Mouse (Mus musculus) erythroblast, embryonic 14.5 days (primary cell): ENCODE measurements around the gene Bptf.

Experiments
- GATA1 ChIP-seq: IDR thresholded peaks from 2 replicates; pipeline ENCODE4 v1.6.1; 2012; ENCODE audit warnings: low read length, inconsistent platforms, mixed read lengths
- TAL1 ChIP-seq: IDR thresholded peaks from 3 replicates; pipeline ENCODE4 v1.6.1; 2012; ENCODE audit warnings: low read length, inconsistent platforms, mixed read lengths

GRCm38 (mm10) chr11:107135741-107136140, 3.8 kb upstream of the Bptf start:
- TF ChIP-seq GATA1, result no peak
- TF ChIP-seq TAL1, result no peak
